Comparison of ENCODE assay signal across 21 mouse cellular contexts in genomic region chr10:7861259-7861936, GRCm38 (mm10). TPM values are rescaled to one million over a fixed set of nuclear protein-coding genes. Genes with fewer than 3 reads are reported as not detected.
DNase-seq lines count a peak whose midpoint lies in the region; ATAC-seq lines count a peak whose summit lies in the region.
"Had no signal": no experiment of that assay in that cellular context is flagged by ENCODE, and none has a peak within 500 bp of the region (broad histone marks: within the 10 kb centered on the region; RNA-seq: fewer than 3 reads in every experiment).

No protein-coding gene starts in this region.

- ATAC-seq in hindbrain, embryonic 12.5 days (ENCODE audit: low FRiP score) = no peak
- ATAC-seq in intestine, embryonic 14.5 days (replicated peaks; ENCODE audit: low FRiP score, low TSS enrichment, low read depth) = 0 out of 2 replicates have a peak, but pooled peaks have one; percentile 43
- ATAC-seq in limb, embryonic 13.5 days (ENCODE audit: low FRiP score, low read depth) = peak; percentile 81
- ATAC-seq: forebrain, postnatal 0 days; midbrain, embryonic 13.5 days had no signal

- intact Hi-C loops in heart, postnatal 36 days (cut with DNase I) = no loop called here

- H3K4me1 ChIP-seq in hindbrain, embryonic 10.5 days (replicated peaks) = no peaks in the 10 kb centered on the region
- H3K4me1 ChIP-seq in hindbrain, embryonic 12.5 days = 0 out of 2 replicates have a peak, but pooled peaks cover 2% of the 10 kb centered on the region
- no peaks in the 10 kb centered on the region for H3K4me1 ChIP-seq in intestine, embryonic 14.5 days (replicated peaks; ENCODE audit: control insufficient read depth, insufficient read depth, low read length)
- H3K4me1 ChIP-seq in limb, embryonic 13.5 days = peaks cover 23% of the 10 kb centered on the region
- H3K4me1 ChIP-seq: heart, embryonic 10.5 days; midbrain, embryonic 13.5 days had no signal

- peak; percentile 1 for DNase-seq in hindbrain, embryonic 10.5 days (ENCODE audit: low spot score)
- peak; percentile 66 for DNase-seq in NIH3T3 (ENCODE audit: low read depth)
- DNase-seq in intestine, embryonic 14.5 days (ENCODE audit: low spot score) = peak; percentile 42
- DNase-seq in adrenal gland, postnatal 10 days = no peak
- no peak for DNase-seq in left cerebral cortex, adult 8-10 months (ENCODE audit: low spot score in 2 of 2)
- no peak for DNase-seq in heart, postnatal 36 days
- DNase-seq: cerebellum, adult 8-10 months; forebrain, postnatal 0 days; heart, postnatal 10 days; kidney, postnatal 36 days; layer of hippocampus, adult 9-11 months; lung, adult 2 months; spleen, adult 18-20 months had no signal

- peaks cover 3% of the 10 kb centered on the region for H3K27me3 ChIP-seq in hindbrain, embryonic 10.5 days (ENCODE audit: insufficient read depth, poor library complexity, severe bottlenecking)
- H3K27me3 ChIP-seq in hindbrain, embryonic 12.5 days = peaks cover 3% of the 10 kb centered on the region; the same call in 1 of the 2 replicates
- H3K27me3 ChIP-seq in intestine, embryonic 14.5 days (replicated peaks; ENCODE audit: control insufficient read depth, insufficient read depth, low read length) = no peaks in the 10 kb centered on the region
- H3K27me3 ChIP-seq in limb, embryonic 13.5 days = peaks cover 4% of the 10 kb centered on the region
- H3K27me3 ChIP-seq: CH12.LX had no signal

- H3K36me3 ChIP-seq in hindbrain, embryonic 10.5 days = no peaks in the 10 kb centered on the region
- no peaks in the 10 kb centered on the region for H3K36me3 ChIP-seq in hindbrain, embryonic 12.5 days
- H3K36me3 ChIP-seq in intestine, embryonic 14.5 days (ENCODE audit: control insufficient read depth, insufficient read depth, low read length) = no peaks in the 10 kb centered on the region
- H3K36me3 ChIP-seq in limb, embryonic 13.5 days = no peaks in the 10 kb centered on the region
- H3K36me3 ChIP-seq: heart, embryonic 10.5 days; midbrain, embryonic 13.5 days had no signal

- H3K9ac ChIP-seq in hindbrain, embryonic 12.5 days = no peak overlapping the region
- no peak overlapping the region for H3K9ac ChIP-seq in intestine, embryonic 14.5 days (ENCODE audit: low read length)
- no peak overlapping the region for H3K9ac ChIP-seq in limb, embryonic 13.5 days
- H3K9ac ChIP-seq: forebrain, postnatal 0 days; midbrain, embryonic 13.5 days had no signal

- H3K9me3 ChIP-seq in hindbrain, embryonic 10.5 days = no peaks in the 10 kb centered on the region
- no peaks in the 10 kb centered on the region for H3K9me3 ChIP-seq in hindbrain, embryonic 12.5 days (replicated peaks)
- H3K9me3 ChIP-seq in intestine, embryonic 14.5 days (ENCODE audit: control insufficient read depth, low read length) = no peaks in the 10 kb centered on the region
- no peaks in the 10 kb centered on the region for H3K9me3 ChIP-seq in limb, embryonic 13.5 days
- H3K9me3 ChIP-seq: heart, embryonic 10.5 days; midbrain, embryonic 13.5 days had no signal

- H3K4me3 ChIP-seq in hindbrain, embryonic 10.5 days = no peak overlapping the region
- H3K4me3 ChIP-seq in hindbrain, embryonic 12.5 days = no peak overlapping the region
- no peak overlapping the region for H3K4me3 ChIP-seq in intestine, embryonic 14.5 days (ENCODE audit: low read depth, low read length)
- no peak overlapping the region for H3K4me3 ChIP-seq in limb, embryonic 13.5 days
- H3K4me3 ChIP-seq: heart, embryonic 10.5 days; left cerebral cortex, adult 2 months; midbrain, embryonic 13.5 days; myocyte had no signal

- no peak overlapping the region for H3K27ac ChIP-seq in hindbrain, embryonic 10.5 days
- no peak overlapping the region for H3K27ac ChIP-seq in hindbrain, embryonic 12.5 days
- H3K27ac ChIP-seq in intestine, embryonic 14.5 days (ENCODE audit: low read depth) = no peak overlapping the region
- peak overlapping the region; percentile 79 for H3K27ac ChIP-seq in limb, embryonic 13.5 days
- H3K27ac ChIP-seq: heart, embryonic 10.5 days; left cerebral cortex, adult 2 months; midbrain, embryonic 13.5 days had no signal

- no peak overlapping the region for H3K4me2 ChIP-seq in hindbrain, embryonic 12.5 days (replicated peaks)
- no peak overlapping the region for H3K4me2 ChIP-seq in intestine, embryonic 14.5 days (ENCODE audit: low read length)
- H3K4me2 ChIP-seq in limb, embryonic 13.5 days (replicated peaks) = 0 out of 2 replicates have a peak overlapping the region, but pooled peaks have one; percentile 5
- H3K4me2 ChIP-seq: midbrain, embryonic 13.5 days had no signal

- WGBS in hindbrain, embryonic 10.5 days = 87% methylated on average over 14 of the region's 14 CpGs
- WGBS in hindbrain, embryonic 12.5 days = 83% methylated on average over 14 of the region's 14 CpGs
- WGBS in intestine, embryonic 14.5 days = 84% methylated on average over 14 of the region's 14 CpGs
- 58% methylated on average over 14 of the region's 14 CpGs for WGBS in limb, embryonic 13.5 days

RNA-seq across cellular contexts. Expression of gene Zc3h12d, which starts 29.1 kb away (rescaled TPM):
- polyA plus RNA-seq in hindbrain, embryonic 10.5 days (2016; fragmentation: Nextera tagmentation; extraction: Ambion mirVana) = 0.10 and 0.12 TPM in 2 replicates
- polyA plus RNA-seq in hindbrain, embryonic 12.5 days (2016; fragmentation: Nextera tagmentation; extraction: Ambion mirVana) = 0.19 and 0.25 TPM in 2 replicates
- 0.13 and 0.23 TPM in 2 replicates for polyA plus RNA-seq in intestine, embryonic 14.5 days (2014; fragmentation: Nextera tagmentation; extraction: Ambion mirVana)
- polyA plus RNA-seq in limb, embryonic 13.5 days (2015; fragmentation: Nextera tagmentation; extraction: Ambion mirVana) = 0.41 TPM in 2 replicates
- 1 to 10 TPM in 1 of 2 experiments, under 1 TPM in 1; 1.00 to 1.1 TPM for total RNA-seq in adrenal gland, postnatal 10 days (2021)
- total RNA-seq in left cerebral cortex, adult 8-10 months (2022) = under 1 TPM in 3 of 4 experiments, not detected in 1; 0.12 to 0.25 (median 0.23) TPM
- under 1 TPM; 0.38 to 0.42 TPM for total RNA-seq in heart, postnatal 36 days (2021)
- total RNA-seq: MEL had no signal
- polyA plus RNA-seq: myocyte had no signal

Comparison
In these comparisons a context has a peak if more than half of its experiments do, and no peak if none do; other contexts are left out.
1. DNase-seq: peak in hindbrain, embryonic 10.5 days (single experiment), NIH3T3 (single experiment) and intestine, embryonic 14.5 days (single experiment); none in adrenal gland, postnatal 10 days (single experiment), left cerebral cortex, adult 8-10 months (0 of 2) and heart, postnatal 36 days (0 of 2).